ENCODE assay signal across 16 mouse cellular contexts in the genomic region with DNA sequence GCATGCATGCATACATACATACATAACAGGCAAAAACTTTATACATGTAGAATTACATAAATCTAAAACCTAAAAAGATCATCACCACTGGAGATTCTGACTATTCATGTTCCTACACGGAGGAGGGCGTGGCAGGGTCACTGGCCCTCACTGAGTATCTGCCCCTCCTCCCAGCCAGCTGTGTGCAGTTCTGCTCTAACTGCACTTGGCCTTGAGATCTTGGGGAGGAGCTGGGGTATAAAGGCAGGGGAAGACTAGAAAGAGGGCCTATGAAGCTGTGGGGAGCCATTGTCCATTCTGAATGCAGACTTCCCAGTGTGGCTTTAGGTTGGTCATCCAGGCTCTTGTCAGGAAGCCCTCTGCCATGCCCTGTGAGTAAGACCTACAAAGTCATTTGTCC.
DNase-seq lines count a peak whose midpoint lies in the region.
"Had no signal": no experiment of that assay in that cellular context is flagged by ENCODE, and none has a peak within 500 bp of the region (broad histone marks: within the 10 kb centered on the region; RNA-seq: fewer than 3 reads in every experiment).

No protein-coding gene starts in this region.

- DNase-seq in gastrocnemius, postnatal 14 days = peak; percentile 10
- no peak for DNase-seq in gastrocnemius, postnatal 25 days
- DNase-seq in ES-CJ7 (ENCODE audit: low read depth, low spot score) (peak; percentile 87), R1 (ENCODE audit: low read depth, low spot score) (peak; percentile 81)
- no peak for DNase-seq in adrenal gland, postnatal 10 days
- no peak for DNase-seq in adrenal gland, postnatal 36 days
- DNase-seq in embryo, embryonic 10 days (ENCODE audit: low spot score) = no peak
- DNase-seq: adrenal gland, adult 8-10 months; adrenal gland, postnatal 25 days; B cell, adult 2 months; cerebellum, adult 11-12 months; cerebellum, adult 2 months; cerebellum, adult 9-10 months; cerebellum, postnatal 10 days; cerebellum, postnatal 25 days; embryo, embryonic 11 days had no signal

- intact Hi-C loops in gastrocnemius, postnatal 14 days (cut with DNase I; ENCODE audit: low total_unique reads) = no loop called here

Comparison
In these comparisons a context has a peak if more than half of its experiments do, and no peak if none do; other contexts are left out.
1. DNase-seq: peak in gastrocnemius, postnatal 14 days (single experiment), ES-CJ7 (single experiment) and R1 (single experiment); none in gastrocnemius, postnatal 25 days (single experiment), adrenal gland, postnatal 10 days (single experiment), adrenal gland, postnatal 36 days (0 of 2) and embryo, embryonic 10 days (single experiment).